Mouse (Mus musculus) intestine, embryonic 16.5 days (tissue): Measurements from ENCODE around the gene Bri3. TPM values are rescaled to one million over a fixed set of nuclear protein-coding genes. Genes with fewer than 3 reads are reported as not detected.

Experiments used
- ATAC-seq: fragments of 200-750 bp; cut with Nextera tagmentation; 2 replicates; pipeline ENCODE4 v1.8.0; 2017; ENCODE audit warnings: moderate TSS enrichment, moderate library complexity
- H3K27ac ChIP-seq: fragments of 300-500 bp; sonication (generic); 2 replicates; pipeline ENCODE4 v1.5.1; 2014; ENCODE audit warnings: mild to moderate bottlenecking, low read length
- H3K27me3 ChIP-seq: fragments of 300-500 bp; sonication (generic); replicated peaks from 2 replicates; pipeline ENCODE4 v1.6.1; 2014; ENCODE audit warnings: low read length, control low read depth, mixed read lengths; ENCODE audit not compliant: control insufficient read depth, insufficient read depth
- H3K36me3 ChIP-seq: fragments of 300-500 bp; sonication (generic); 2 replicates; pipeline ENCODE4 v1.6.1; 2014; ENCODE audit warnings: low read length, control low read depth; ENCODE audit not compliant: control insufficient read depth, insufficient read depth
- H3K4me1 ChIP-seq: fragments of 300-500 bp; sonication (generic); 2 replicates; pipeline ENCODE4 v1.6.1; 2014; ENCODE audit warnings: low read length, control low read depth, mixed read lengths; ENCODE audit not compliant: control insufficient read depth, insufficient read depth
- H3K4me2 ChIP-seq: fragments of 300-500 bp; sonication (generic); 2 replicates; pipeline ENCODE4 v1.6.1; 2014; ENCODE audit warnings: low read depth, low read length, control low read depth
- H3K4me3 ChIP-seq: fragments of 300-500 bp; sonication (generic); 2 replicates; pipeline ENCODE4 v1.5.1; 2014; ENCODE audit warnings: mild to moderate bottlenecking, low read length
- H3K9ac ChIP-seq: fragments of 300-500 bp; sonication (generic); 2 replicates; pipeline ENCODE4 v1.6.1; 2014; ENCODE audit warnings: low read depth, low read length
- H3K9me3 ChIP-seq: fragments of 300-500 bp; sonication (generic); 2 replicates; pipeline ENCODE4 v1.6.1; 2016; ENCODE audit warnings: low read length, control low read depth; ENCODE audit not compliant: control insufficient read depth
- WGBS: fragments of 180-500 bp; shearing (Covaris S2); extraction: QIAGEN DNeasy Blood & Tissue Kit; methylation state at CpG from one replicate; pipeline ENCODE4 v1.1.7; 2014; 5-methylcytosine and 5-hydroxymethylcytosine counted together
- polyA plus RNA-seq: library from polyadenylated mRNA; unstranded; fragments of >200 nt; fragmentation: Nextera tagmentation; extraction: Ambion mirVana; gene quantifications from 2 replicates; pipeline ENCODE4 v1.2.1, GENCODE M21; 2015

Bri3 gene
- polyA plus RNA-seq, 1 experiment from 2014 or later = 111 TPM

GRCm38 (mm10) chr5:144256888-144257287 is 12.7 kb downstream of the Bri3 start:
- peak overlapping the region; percentile 93; the same call in 1 of the 2 replicates for H3K27ac ChIP-seq
- peak overlapping the region; percentile 97 for H3K9ac ChIP-seq
- 0 out of 2 replicates have a peak, but pooled peaks cover 6% of the 10 kb centered on the region for H3K36me3 ChIP-seq
- no peaks in the 10 kb centered on the region for H3K27me3 ChIP-seq
- peaks cover 41% of the 10 kb centered on the region for H3K4me1 ChIP-seq
- 50% methylated on average over 1 of the region's 1 CpGs for WGBS
- H3K9me3 ChIP-seq = no peaks in the 10 kb centered on the region
- no peak for ATAC-seq
- H3K4me2 ChIP-seq = peak overlapping the region; percentile 83
- H3K4me3 ChIP-seq = peak overlapping the region; percentile 99

GRCm38 (mm10) chr5:144257451-144258110 is 13.3 kb downstream of the Bri3 start:
- Histone ChIP-seq H3K4me1 (peaks cover 41% of the 10 kb centered on the region), H3K9ac (peak overlapping the region; percentile 97), H3K4me3 (peak overlapping the region; percentile 99), H3K36me3 (0 out of 2 replicates have a peak, but pooled peaks cover 6% of the 10 kb centered on the region), H3K9me3 (no peaks in the 10 kb centered on the region), H3K4me2 (peak overlapping the region; percentile 83), H3K27me3 (no peaks in the 10 kb centered on the region), H3K27ac (no peak overlapping the region)
- 77% methylated on average over 3 of the region's 3 CpGs for WGBS
- no peak for ATAC-seq

- WGBS = 34% methylated on average over 14 of the region's 14 CpGs
- no peak overlapping the region for H3K27ac ChIP-seq
These were observed 13.9 kb downstream of the Bri3 start for GRCm38 (mm10) chr5:144258131-144258611.

GRCm38 (mm10) chr5:144258687-144259086 is 14.4 kb downstream of the Bri3 start:
- peak overlapping the region; percentile 97 for H3K9ac ChIP-seq
- no peak for ATAC-seq
- peak overlapping the region; percentile 99 for H3K4me3 ChIP-seq
- 0 out of 2 replicates have a peak, but pooled peaks cover 6% of the 10 kb centered on the region for H3K36me3 ChIP-seq
- no peaks in the 10 kb centered on the region for H3K27me3 ChIP-seq
- H3K4me2 ChIP-seq = peak overlapping the region; percentile 83
- H3K27ac ChIP-seq = no peak overlapping the region
- no peaks in the 10 kb centered on the region for H3K9me3 ChIP-seq
- 28% methylated on average over 2 of the region's 2 CpGs for WGBS
- H3K4me1 ChIP-seq = peaks cover 41% of the 10 kb centered on the region

More at GRCm38 (mm10) chr5:144258131-144258611, 13.9 kb downstream of the Bri3 start:
- H3K9ac ChIP-seq = peak overlapping the region; percentile 97
- no peak for ATAC-seq
- H3K4me2 ChIP-seq = peak overlapping the region; percentile 83
- H3K9me3 ChIP-seq = no peaks in the 10 kb centered on the region
- H3K27me3 ChIP-seq = no peaks in the 10 kb centered on the region
- H3K4me3 ChIP-seq = peak overlapping the region; percentile 99
- H3K4me1 ChIP-seq = peaks cover 41% of the 10 kb centered on the region
- H3K36me3 ChIP-seq = 0 out of 2 replicates have a peak, but pooled peaks cover 6% of the 10 kb centered on the region

GRCm38 (mm10) chr5:144259228-144259627 is 15.0 kb downstream of the Bri3 start:
- H3K4me2 ChIP-seq = peak overlapping the region; percentile 83
- H3K9ac ChIP-seq = peak overlapping the region; percentile 24; the same call in 1 of the 2 replicates
- H3K4me1 ChIP-seq = peaks cover 41% of the 10 kb centered on the region
- WGBS = 73% methylated on average over 6 of the region's 6 CpGs
- ATAC-seq = no peak
- 0 out of 2 replicates have a peak, but pooled peaks cover 6% of the 10 kb centered on the region for H3K36me3 ChIP-seq
- peak overlapping the region; percentile 99; the same call in 1 of the 2 replicates for H3K4me3 ChIP-seq
- no peaks in the 10 kb centered on the region for H3K9me3 ChIP-seq
- H3K27me3 ChIP-seq = no peaks in the 10 kb centered on the region
- no peak overlapping the region for H3K27ac ChIP-seq

GRCm38 (mm10) chr5:144260464-144260863 is 16.2 kb downstream of the Bri3 start:
- WGBS = 80% methylated on average over 8 of the region's 8 CpGs
- Histone ChIP-seq H3K4me2 (no peak overlapping the region), H3K36me3 (0 out of 2 replicates have a peak, but pooled peaks cover 9% of the 10 kb centered on the region), H3K9me3 (no peaks in the 10 kb centered on the region), H3K27me3 (no peaks in the 10 kb centered on the region), H3K4me3 (no peak overlapping the region), H3K9ac (no peak overlapping the region), H3K27ac (no peak overlapping the region), H3K4me1 (peaks cover 38% of the 10 kb centered on the region)
- no peak for ATAC-seq

GRCm38 (mm10) chr5:144261309-144261708 is 17.1 kb downstream of the Bri3 start:
- H3K27ac ChIP-seq = no peak overlapping the region
- H3K4me3 ChIP-seq = no peak overlapping the region
- no peak overlapping the region for H3K9ac ChIP-seq
- 78% methylated on average over 9 of the region's 9 CpGs for WGBS
- H3K4me1 ChIP-seq = peaks cover 38% of the 10 kb centered on the region
- H3K27me3 ChIP-seq = no peaks in the 10 kb centered on the region
- no peaks in the 10 kb centered on the region for H3K9me3 ChIP-seq
- H3K36me3 ChIP-seq = 0 out of 2 replicates have a peak, but pooled peaks cover 9% of the 10 kb centered on the region
- ATAC-seq = no peak
- H3K4me2 ChIP-seq = no peak overlapping the region

GRCm38 (mm10) chr5:144261829-144262228 is 17.6 kb downstream of the Bri3 start:
- H3K4me2 ChIP-seq = no peak overlapping the region
- H3K9ac ChIP-seq = no peak overlapping the region
- WGBS = 89% methylated on average over 5 of the region's 5 CpGs
- H3K9me3 ChIP-seq = no peaks in the 10 kb centered on the region
- no peak overlapping the region for H3K27ac ChIP-seq
- H3K4me3 ChIP-seq = no peak overlapping the region
- H3K36me3 ChIP-seq = 0 out of 2 replicates have a peak, but pooled peaks cover 9% of the 10 kb centered on the region
- no peaks in the 10 kb centered on the region for H3K27me3 ChIP-seq
- no peak for ATAC-seq
- H3K4me1 ChIP-seq = peaks cover 36% of the 10 kb centered on the region

- H3K9ac ChIP-seq = no peak overlapping the region
- no peak overlapping the region for H3K4me3 ChIP-seq
- H3K27me3 ChIP-seq = no peaks in the 10 kb centered on the region
- no peak for ATAC-seq
- WGBS = 73% methylated on average over 9 of the region's 9 CpGs
- 0 out of 2 replicates have a peak, but pooled peaks cover 9% of the 10 kb centered on the region for H3K36me3 ChIP-seq
- H3K4me2 ChIP-seq = no peak overlapping the region
- H3K27ac ChIP-seq = no peak overlapping the region
- H3K9me3 ChIP-seq = no peaks in the 10 kb centered on the region
- peaks cover 30% of the 10 kb centered on the region for H3K4me1 ChIP-seq
These were observed 18.8 kb downstream of the Bri3 start for GRCm38 (mm10) chr5:144263082-144263481.
